Mouse (Mus musculus): ENCODE results near the gene Rbck1. TPM values are rescaled to one million over a fixed set of nuclear protein-coding genes. Genes with fewer than 3 reads are reported as not detected.

Rbck1 gene
- total and polyA plus RNA-seq, 3 experiments, result 44.3 to 107 (median 45.2) TPM

DNA sequence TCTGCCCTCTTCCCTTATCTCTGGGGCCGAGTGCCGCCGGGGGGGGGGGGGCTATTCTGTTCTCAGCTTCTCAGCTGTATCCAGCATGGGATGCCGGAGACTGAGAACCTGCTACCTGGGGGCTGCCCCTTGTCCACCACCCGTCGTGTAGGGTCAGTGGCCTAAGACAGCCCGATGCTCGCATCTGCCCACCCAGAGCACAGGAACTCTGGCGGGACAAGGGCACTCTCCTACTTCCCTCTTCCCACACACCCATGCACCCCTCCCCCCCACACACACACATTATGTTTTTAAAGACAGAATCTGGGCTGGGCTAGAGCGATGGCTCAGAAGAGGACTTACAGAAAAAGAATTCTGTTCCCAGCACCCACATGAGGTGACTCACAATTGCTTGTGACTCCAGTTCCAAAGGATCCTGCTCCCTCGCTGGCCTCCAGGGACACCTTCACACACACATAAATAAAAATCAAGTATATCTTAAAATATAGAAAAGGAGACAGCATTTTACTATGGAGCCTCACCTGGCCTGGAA, 2.9 kb upstream of the Rbck1 start:
- Histone ChIP-seq H3K9ac (ENCODE audit: low read depth, low read length) (no peak overlapping the region), H3K36me3 (ENCODE audit: control insufficient read depth, insufficient read depth, low read length) (no peaks in the 10 kb centered on the region), H3K4me3 (no peak overlapping the region), H3K79me2 (replicated peaks; ENCODE audit: control insufficient read depth, insufficient read depth, low read length) (0 out of 2 replicates have a peak, but pooled peaks cover 1% of the 10 kb centered on the region), H3K27me3 (ENCODE audit: control insufficient read depth, insufficient read depth, low read length) (no peaks in the 10 kb centered on the region), H3K27ac (no peak overlapping the region), H3K4me1 (ENCODE audit: control insufficient read depth, insufficient read depth, low read length) (peaks cover 3% of the 10 kb centered on the region)
- no peak for DNase-seq
- intact Hi-C loops (cut with DNase I), result no loop called here
- WGBS, result 60% methylated on average over 11 of the region's 11 CpGs
- TF ChIP-seq CTCF (IDR thresholded peaks at IDR 0.05) (no peak), POLR2A (IDR thresholded peaks at IDR 0.05; ENCODE audit: insufficient read depth, low read depth, low read length) (no peak), EP300 (IDR thresholded peaks at IDR 0.05; ENCODE audit: insufficient read depth, low read depth, low read length) (no peak)

DNA sequence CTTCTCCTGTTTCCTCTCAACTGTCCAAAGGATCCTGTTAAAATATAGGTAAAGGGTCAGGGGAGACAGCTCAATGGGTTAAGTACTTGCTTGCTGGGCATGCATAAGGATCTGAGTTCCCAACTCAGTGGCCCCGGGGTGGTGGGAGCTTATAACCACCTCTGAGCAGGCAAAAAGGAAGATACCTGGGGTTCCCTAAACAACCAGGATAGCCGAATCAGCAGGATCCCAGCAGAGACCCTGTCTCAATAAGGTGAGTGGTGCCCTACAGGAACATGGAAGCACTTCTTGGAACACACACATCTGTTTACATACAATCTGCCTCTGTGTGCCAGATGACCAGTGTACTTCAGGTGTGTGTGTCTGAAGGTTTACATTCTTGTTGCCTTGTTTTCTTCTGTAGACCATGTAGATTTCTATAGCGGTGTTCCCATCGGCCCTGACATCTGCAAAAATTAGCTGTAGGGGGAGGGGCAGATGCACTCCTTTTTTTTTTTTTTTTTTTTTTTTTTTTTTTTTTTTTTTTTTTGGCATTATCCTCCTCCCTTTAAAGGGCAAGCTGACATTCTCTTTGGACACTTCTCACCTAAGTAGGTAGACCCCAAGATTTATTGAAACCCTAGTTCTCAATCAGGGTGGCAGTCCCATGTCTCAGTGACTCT, 1.0 kb upstream of the Rbck1 start:
- no peak for TF ChIP-seq POLR2A (IDR thresholded peaks at IDR 0.05; ENCODE audit: insufficient read depth, low read depth, low read length)
- TF ChIP-seq CTCF (IDR thresholded peaks at IDR 0.05), result no peak
- TF ChIP-seq EP300 (IDR thresholded peaks at IDR 0.05; ENCODE audit: insufficient read depth, low read depth, low read length), result no peak
- H3K36me3 ChIP-seq (ENCODE audit: control insufficient read depth, insufficient read depth, low read length), result peaks cover 5% of the 10 kb centered on the region
- H3K4me3 ChIP-seq, result no peak overlapping the region
- DNase-seq, result no peak
- no peak overlapping the region for H3K9ac ChIP-seq (ENCODE audit: low read depth, low read length)
- H3K27ac ChIP-seq, result no peak overlapping the region; the same call in 1 of the 2 replicates
- no peaks in the 10 kb centered on the region for H3K27me3 ChIP-seq (ENCODE audit: control insufficient read depth, insufficient read depth, low read length)
- peaks cover 4% of the 10 kb centered on the region for H3K4me1 ChIP-seq (ENCODE audit: control insufficient read depth, insufficient read depth, low read length)
- 0 out of 2 replicates have a peak, but pooled peaks cover 1% of the 10 kb centered on the region for H3K79me2 ChIP-seq (replicated peaks; ENCODE audit: control insufficient read depth, insufficient read depth, low read length)
- 75% methylated on average over 4 of the region's 4 CpGs for WGBS
- intact Hi-C loops (cut with DNase I), result loop anchor here (1.0 to 5.0 kb wide), 4 partner anchors 9 to 107 kb away; partner anchors contain the start of gene Csnk2a1

DNA sequence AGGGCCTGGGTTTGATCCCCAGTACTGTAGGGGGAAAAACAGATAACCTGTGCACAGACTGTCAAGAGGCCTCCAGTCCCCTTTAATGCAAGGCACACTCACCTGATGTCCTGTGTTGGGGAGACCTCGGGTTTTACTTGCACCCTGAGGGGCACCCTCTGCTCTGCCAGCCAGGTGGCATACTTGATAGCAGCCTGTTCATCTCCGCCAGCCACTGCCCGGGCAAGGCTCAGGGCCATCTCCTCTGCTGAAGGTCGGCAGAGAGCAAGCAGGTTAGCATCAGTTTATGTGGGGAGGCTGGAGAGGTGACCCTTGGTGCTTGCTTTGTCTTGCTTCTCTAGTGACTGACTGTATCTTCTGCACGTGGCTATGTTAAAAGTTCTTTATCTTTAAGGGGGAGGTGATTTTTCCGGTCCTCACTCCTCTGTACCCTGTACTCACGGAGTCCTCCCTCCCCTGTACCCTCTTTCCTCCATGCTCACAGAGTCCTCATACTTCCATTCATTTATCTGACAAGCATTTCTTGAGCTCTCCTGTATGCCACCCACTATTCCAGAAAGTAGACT, 1.5 kb downstream of the Rbck1 start:
- intact Hi-C loops (cut with DNase I), result loop anchor here (5.0 kb wide), 1 partner anchor 36 kb away; no protein-coding TSS in a partner anchor
- Histone ChIP-seq H3K9ac (ENCODE audit: low read depth, low read length) (no peak overlapping the region), H3K79me2 (replicated peaks; ENCODE audit: control insufficient read depth, insufficient read depth, low read length) (0 out of 2 replicates have a peak, but pooled peaks cover 1% of the 10 kb centered on the region), H3K36me3 (ENCODE audit: control insufficient read depth, insufficient read depth, low read length) (peaks cover 8% of the 10 kb centered on the region), H3K4me3 (peak overlapping the region; percentile 80; the same call in 1 of the 2 replicates), H3K27me3 (ENCODE audit: control insufficient read depth, insufficient read depth, low read length) (no peaks in the 10 kb centered on the region), H3K27ac (no peak overlapping the region), H3K4me1 (ENCODE audit: control insufficient read depth, insufficient read depth, low read length) (peaks cover 7% of the 10 kb centered on the region)
- 31% methylated on average over 7 of the region's 7 CpGs for WGBS
- no peak for TF ChIP-seq POLR2A (IDR thresholded peaks at IDR 0.05; ENCODE audit: insufficient read depth, low read depth, low read length)
- no peak for TF ChIP-seq CTCF (IDR thresholded peaks at IDR 0.05)
- no peak for DNase-seq

DNA sequence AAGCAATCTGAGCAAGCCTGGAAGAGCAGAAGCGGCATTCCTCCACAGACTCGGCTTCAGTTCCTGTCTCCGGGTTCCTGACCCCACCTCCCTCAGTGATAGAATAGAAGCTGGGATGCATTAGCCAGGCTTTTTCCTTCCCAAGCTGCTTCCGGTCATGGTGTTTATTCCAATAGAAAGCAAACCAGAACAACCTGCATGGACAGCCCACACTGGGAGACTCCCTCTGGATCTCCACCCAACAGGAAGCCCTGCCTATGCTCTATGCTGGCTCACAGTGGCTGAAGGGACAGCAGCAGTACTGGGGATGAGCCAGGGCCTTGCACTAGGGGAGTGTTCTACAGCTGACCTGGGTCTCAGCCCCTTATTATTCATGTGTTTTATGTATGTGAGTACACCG, 4.5 kb downstream of the Rbck1 start:
- TF ChIP-seq POLR2A (IDR thresholded peaks at IDR 0.05; ENCODE audit: insufficient read depth, low read depth, low read length) (peak; percentile 60; the same call in 1 of the 2 replicates), CTCF (IDR thresholded peaks at IDR 0.05) (no peak), EP300 (IDR thresholded peaks at IDR 0.05; ENCODE audit: insufficient read depth, low read depth, low read length) (peak; percentile 79)
- peak in 1 of 2 experiments; percentile 50 for DNase-seq
- Histone ChIP-seq H3K4me3 (no peak overlapping the region), H3K4me1 (ENCODE audit: control insufficient read depth, insufficient read depth, low read length) (peaks cover 7% of the 10 kb centered on the region), H3K27me3 (ENCODE audit: control insufficient read depth, insufficient read depth, low read length) (no peaks in the 10 kb centered on the region), H3K27ac (peak overlapping the region; percentile 29), H3K36me3 (ENCODE audit: control insufficient read depth, insufficient read depth, low read length) (peaks cover 8% of the 10 kb centered on the region), H3K9ac (ENCODE audit: low read depth, low read length) (no peak overlapping the region), H3K79me2 (replicated peaks; ENCODE audit: control insufficient read depth, insufficient read depth, low read length) (0 out of 2 replicates have a peak, but pooled peaks cover 1% of the 10 kb centered on the region)
- WGBS, result 46% methylated on average over 5 of the region's 5 CpGs
- intact Hi-C loops (cut with DNase I), result no loop called here

DNA sequence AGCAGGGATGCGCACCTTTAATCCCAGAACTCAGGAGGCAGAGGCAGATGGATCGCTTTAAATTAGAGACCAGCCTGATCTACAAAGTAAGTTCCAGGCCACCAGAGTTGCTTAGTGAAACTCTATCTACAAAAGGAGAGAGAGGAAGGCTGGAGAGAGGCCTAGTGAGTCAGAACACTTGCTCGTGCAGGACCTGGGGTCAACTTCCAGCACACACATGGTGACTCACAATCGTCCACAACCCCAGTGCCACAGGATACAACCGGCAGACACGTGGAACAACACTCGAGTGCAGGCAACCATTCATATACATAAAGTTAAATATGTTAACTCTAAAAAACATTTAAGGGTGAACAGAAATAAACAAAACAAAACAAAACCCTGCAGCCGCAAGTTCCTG, 5.8 kb downstream of the Rbck1 start:
- TF ChIP-seq POLR2A (IDR thresholded peaks at IDR 0.05; ENCODE audit: insufficient read depth, low read depth, low read length) (no peak), CTCF (IDR thresholded peaks at IDR 0.05) (no peak), EP300 (IDR thresholded peaks at IDR 0.05; ENCODE audit: insufficient read depth, low read depth, low read length) (no peak)
- no peak overlapping the region for H3K9ac ChIP-seq (ENCODE audit: low read depth, low read length)
- DNase-seq, result no peak
- H3K4me3 ChIP-seq, result no peak overlapping the region
- no peak overlapping the region for H3K27ac ChIP-seq
- no peaks in the 10 kb centered on the region for H3K27me3 ChIP-seq (ENCODE audit: control insufficient read depth, insufficient read depth, low read length)
- peaks cover 8% of the 10 kb centered on the region for H3K36me3 ChIP-seq (ENCODE audit: control insufficient read depth, insufficient read depth, low read length)
- H3K79me2 ChIP-seq (replicated peaks; ENCODE audit: control insufficient read depth, insufficient read depth, low read length), result 0 out of 2 replicates have a peak, but pooled peaks cover 1% of the 10 kb centered on the region
- peaks cover 7% of the 10 kb centered on the region for H3K4me1 ChIP-seq (ENCODE audit: control insufficient read depth, insufficient read depth, low read length)
- intact Hi-C loops (cut with DNase I), result no loop called here
- 68% methylated on average over 8 of the region's 8 CpGs for WGBS

DNA sequence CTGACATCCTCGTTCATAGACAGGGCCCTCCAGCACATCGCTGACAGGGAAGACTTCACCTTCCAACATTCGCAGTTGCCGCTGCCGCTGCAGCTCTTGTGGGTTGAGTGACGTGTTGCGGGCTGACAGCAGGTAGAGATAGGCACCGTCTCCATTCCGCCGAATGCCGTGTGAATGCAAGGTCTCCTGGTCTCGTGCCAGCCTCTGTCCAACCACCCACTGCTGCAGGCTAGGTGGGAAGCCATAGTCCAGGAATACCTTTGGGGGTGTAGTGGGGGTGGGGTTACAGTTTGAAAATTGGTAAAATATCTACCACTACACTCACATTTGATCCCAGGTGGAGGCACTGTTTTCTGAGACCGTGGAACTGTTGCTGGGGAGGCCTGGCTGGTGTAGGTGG, 6.3 kb downstream of the Rbck1 start:
- intact Hi-C loops (cut with DNase I), result no loop called here

More for the DNA sequence above, 6.3 kb downstream of the Rbck1 start:
- H3K9ac ChIP-seq (ENCODE audit: low read depth, low read length), result no peak overlapping the region
- H3K27ac ChIP-seq, result no peak overlapping the region
- no peak overlapping the region for H3K4me3 ChIP-seq
- WGBS, result 86% methylated on average over 13 of the region's 13 CpGs
- TF ChIP-seq EP300 (IDR thresholded peaks at IDR 0.05; ENCODE audit: insufficient read depth, low read depth, low read length), result no peak
- TF ChIP-seq CTCF (IDR thresholded peaks at IDR 0.05), result no peak
- no peak for TF ChIP-seq POLR2A (IDR thresholded peaks at IDR 0.05; ENCODE audit: insufficient read depth, low read depth, low read length)
- H3K36me3 ChIP-seq (ENCODE audit: control insufficient read depth, insufficient read depth, low read length), result peaks cover 8% of the 10 kb centered on the region
- no peak for DNase-seq
- 0 out of 2 replicates have a peak, but pooled peaks cover 1% of the 10 kb centered on the region for H3K79me2 ChIP-seq (replicated peaks; ENCODE audit: control insufficient read depth, insufficient read depth, low read length)
- H3K27me3 ChIP-seq (ENCODE audit: control insufficient read depth, insufficient read depth, low read length), result no peaks in the 10 kb centered on the region
- H3K4me1 ChIP-seq (ENCODE audit: control insufficient read depth, insufficient read depth, low read length), result peaks cover 5% of the 10 kb centered on the region
